17 mouse cellular contexts compared by ENCODE assay signal in genomic region chr2:19176827-19177236, GRCm38 (mm10). TPM values are rescaled to one million over a fixed set of nuclear protein-coding genes. Genes with fewer than 3 reads are reported as not detected.
DNase-seq lines count a peak whose midpoint lies in the region; ATAC-seq and TF ChIP-seq lines count a peak whose summit lies in the region.
"Had no signal": no experiment of that assay in that cellular context is flagged by ENCODE, and none has a peak within 500 bp of the region (broad histone marks: within the 10 kb centered on the region; RNA-seq: fewer than 3 reads in every experiment).

No protein-coding gene starts in this region.

- no peaks in the 10 kb centered on the region for H3K36me3 ChIP-seq in heart, embryonic 14.5 days (ENCODE audit: control insufficient read depth, insufficient read depth, low read length)
- no peaks in the 10 kb centered on the region for H3K36me3 ChIP-seq in limb, embryonic 14.5 days (ENCODE audit: control insufficient read depth, insufficient read depth, low read length)
- H3K36me3 ChIP-seq in limb, embryonic 10.5 days = no peaks in the 10 kb centered on the region
- H3K36me3 ChIP-seq in forebrain, embryonic 13.5 days (ENCODE audit: poor library complexity, severe bottlenecking) = no peaks in the 10 kb centered on the region
- H3K36me3 ChIP-seq: heart, embryonic 10.5 days; hindbrain, embryonic 15.5 days; limb, embryonic 13.5 days; lung, embryonic 15.5 days had no signal

- H3K27me3 ChIP-seq in heart, embryonic 14.5 days (ENCODE audit: control insufficient read depth, insufficient read depth, low read length) = no peaks in the 10 kb centered on the region
- H3K27me3 ChIP-seq in limb, embryonic 14.5 days (ENCODE audit: control insufficient read depth, insufficient read depth, low read length) = no peaks in the 10 kb centered on the region
- H3K27me3 ChIP-seq in limb, embryonic 10.5 days (ENCODE audit: low read depth, poor library complexity, severe bottlenecking) = no peaks in the 10 kb centered on the region
- no peaks in the 10 kb centered on the region for H3K27me3 ChIP-seq in forebrain, embryonic 13.5 days
- H3K27me3 ChIP-seq: hindbrain, embryonic 15.5 days; limb, embryonic 13.5 days; lung, embryonic 15.5 days had no signal

- peak overlapping the region; percentile 24; the same call in 1 of the 2 replicates for H3K4me2 ChIP-seq in heart, embryonic 14.5 days (ENCODE audit: low read length)
- no peak overlapping the region for H3K4me2 ChIP-seq in limb, embryonic 14.5 days (replicated peaks; ENCODE audit: low read depth, low read length, severe bottlenecking)
- no peak overlapping the region for H3K4me2 ChIP-seq in forebrain, embryonic 13.5 days
- H3K4me2 ChIP-seq: hindbrain, embryonic 15.5 days; limb, embryonic 13.5 days; lung, embryonic 15.5 days had no signal

- peaks cover 3 to 16% of the 10 kb centered on the region in 2 experiments for H3K4me1 ChIP-seq in heart, embryonic 14.5 days (ENCODE audit: control insufficient read depth in 2 of 2, insufficient read depth in 2 of 2, low read length in 2 of 2)
- H3K4me1 ChIP-seq in limb, embryonic 14.5 days (ENCODE audit: control insufficient read depth, insufficient read depth, low read length) = no peaks in the 10 kb centered on the region
- no peaks in the 10 kb centered on the region for H3K4me1 ChIP-seq in limb, embryonic 10.5 days
- H3K4me1 ChIP-seq in forebrain, embryonic 13.5 days = peaks cover 11% of the 10 kb centered on the region
- H3K4me1 ChIP-seq: heart, embryonic 10.5 days; hindbrain, embryonic 15.5 days; limb, embryonic 13.5 days had no signal

- H3K27ac ChIP-seq in heart, embryonic 14.5 days (replicated peaks in 1 of 2; ENCODE audit: control insufficient read depth in 1 of 2, insufficient read depth in 1 of 2, low read depth in 2 of 2, low read length in 2 of 2) = peak overlapping the region in 1 of 2 experiments; percentile 50; a peak in 3 of 4 replicates
- no peak overlapping the region for H3K27ac ChIP-seq in limb, embryonic 14.5 days (replicated peaks; ENCODE audit: low read depth, low read length)
- no peak overlapping the region for H3K27ac ChIP-seq in limb, embryonic 10.5 days
- no peak overlapping the region; the same call in 1 of the 2 replicates for H3K27ac ChIP-seq in forebrain, embryonic 13.5 days
- H3K27ac ChIP-seq: heart, embryonic 10.5 days; hindbrain, embryonic 15.5 days; limb, embryonic 13.5 days; lung, embryonic 15.5 days had no signal

- no peak overlapping the region for H3K9ac ChIP-seq in heart, embryonic 14.5 days (ENCODE audit: low read length)
- H3K9ac ChIP-seq in limb, embryonic 14.5 days (ENCODE audit: low read depth, low read length, severe bottlenecking) = no peak overlapping the region
- H3K9ac ChIP-seq in forebrain, embryonic 13.5 days = no peak overlapping the region
- H3K9ac ChIP-seq: hindbrain, embryonic 15.5 days; limb, embryonic 13.5 days; lung, embryonic 15.5 days had no signal

- no peak for DNase-seq in heart, postnatal 4 days
- peak; percentile 49 for DNase-seq in limb, embryonic 14.5 days (ENCODE audit: low spot score)
- DNase-seq in limb, embryonic 10.5 days (ENCODE audit: low spot score) = no peak
- peak; percentile 34 for DNase-seq in MEL-GATA-1-ER (ENCODE audit: extremely low read depth, low read depth)
- DNase-seq in left cerebral cortex, adult 9 months (ENCODE audit: low spot score in 2 of 2) = no peak
- DNase-seq: cerebellum, adult 11-12 months; thymus, adult 2 months had no signal

- H3K4me3 ChIP-seq in heart, embryonic 14.5 days (ENCODE audit: control insufficient read depth in 1 of 2, insufficient read depth in 1 of 2, low read depth in 1 of 2, low read length in 2 of 2) = no peak overlapping the region
- H3K4me3 ChIP-seq in limb, embryonic 14.5 days (replicated peaks; ENCODE audit: low read length) = no peak overlapping the region
- H3K4me3 ChIP-seq in limb, embryonic 10.5 days = no peak overlapping the region
- no peak overlapping the region for H3K4me3 ChIP-seq in forebrain, embryonic 13.5 days
- H3K4me3 ChIP-seq: heart, embryonic 10.5 days; hindbrain, embryonic 15.5 days; limb, embryonic 13.5 days; lung, embryonic 15.5 days had no signal

- WGBS in heart, embryonic 14.5 days = 8% methylated on average over 1 of the region's 1 CpGs
- 23% methylated on average over 1 of the region's 1 CpGs for WGBS in limb, embryonic 14.5 days
- WGBS in limb, embryonic 10.5 days = 70% methylated on average over 1 of the region's 1 CpGs
- 0% methylated on average over 1 of the region's 1 CpGs for WGBS in forebrain, embryonic 13.5 days

- ATAC-seq in heart, embryonic 14.5 days (ENCODE audit: insufficient number of reproducible peaks, insufficient read depth, low FRiP score, low read depth) = no peak
- ATAC-seq in limb, embryonic 14.5 days (ENCODE audit: low FRiP score, low read depth) = no peak
- peak; percentile 50; the same call in 1 of the 2 replicates for ATAC-seq in forebrain, embryonic 13.5 days
- no peak for ATAC-seq in inflammation-experienced regulatory T-cells, adult 6 months
- ATAC-seq: activated CD4-positive, CD25-positive, alpha-beta regulatory T cell, adult 4 months had no signal

- no peak for TF ChIP-seq POLR2A in limb, embryonic 14.5 days (IDR thresholded peaks at IDR 0.05; ENCODE audit: borderline replicate concordance, extremely low read depth, insufficient read depth, insufficient read length)

- H3K9me3 ChIP-seq in heart, embryonic 14.5 days (ENCODE audit: control insufficient read depth, low read length) = no peaks in the 10 kb centered on the region
- no peaks in the 10 kb centered on the region for H3K9me3 ChIP-seq in limb, embryonic 14.5 days (ENCODE audit: control insufficient read depth, low read length)
- no peaks in the 10 kb centered on the region for H3K9me3 ChIP-seq in limb, embryonic 10.5 days (replicated peaks)
- no peaks in the 10 kb centered on the region for H3K9me3 ChIP-seq in forebrain, embryonic 13.5 days (replicated peaks)
- H3K9me3 ChIP-seq: heart, embryonic 10.5 days; hindbrain, embryonic 15.5 days; limb, embryonic 13.5 days; lung, embryonic 15.5 days had no signal

RNA-seq across cellular contexts. Expression of gene Armc3, which starts 22.3 kb away (rescaled TPM):
- not detected in 2 replicates for polyA plus RNA-seq in heart, embryonic 14.5 days (2014; fragmentation: Nextera tagmentation; extraction: Ambion mirVana)
- total RNA-seq in heart, postnatal 4 days (2021) = not detected
- polyA plus RNA-seq in limb, embryonic 14.5 days (2012; rRNA removed) = 0.04 and 0.08 TPM in 2 replicates
- polyA plus RNA-seq in limb, embryonic 14.5 days (2014; fragmentation: Nextera tagmentation; extraction: Ambion mirVana) = not detected in 2 replicates
- polyA plus RNA-seq in limb, embryonic 10.5 days (2016; fragmentation: Nextera tagmentation; extraction: Ambion mirVana) = 0.08 and 0.10 TPM in 2 replicates
- 0.87 and 1.5 TPM in 2 replicates for polyA plus RNA-seq in forebrain, embryonic 13.5 days (2015; fragmentation: Nextera tagmentation; extraction: Ambion mirVana)
- polyA plus RNA-seq in inflammation-experienced regulatory T-cells, adult 6 months (2017; shearing (Covaris generic)) = 1 to 10 TPM; 2.9 to 4.2 (median 4.1) TPM
- total RNA-seq: gastrocnemius, adult 18-20 months had no signal
- polyA plus RNA-seq: C2C12 had no signal

Comparison
In these comparisons a context has a peak if more than half of its experiments do, and no peak if none do; other contexts are left out.
1. DNase-seq: peak in limb, embryonic 14.5 days (single experiment) and MEL-GATA-1-ER (single experiment); none in heart, postnatal 4 days (single experiment), limb, embryonic 10.5 days (single experiment) and left cerebral cortex, adult 9 months (0 of 2).